Mouse (Mus musculus) layer of hippocampus, adult 9-10 months (tissue): ENCODE results near the gene Abhd14a.

ENCODE experiments used
- DNase-seq: peaks from one replicate; pipeline ENCODE4 v3.0.0; 2022; ENCODE audit warnings: low spot score

The Abhd14a gene

GRCm38 (mm10) chr9:106452351-106452750 is 4.9 kb upstream of the Abhd14a start:
- no peak for DNase-seq

- no peak for DNase-seq
Measured at GRCm38 (mm10) chr9:106451899-106452298, 4.4 kb upstream of the Abhd14a start.

- no peak for DNase-seq
Measured at GRCm38 (mm10) chr9:106451298-106451697, 3.8 kb upstream of the Abhd14a start.

- DNase-seq = no peak
Measured at GRCm38 (mm10) chr9:106450661-106451060, 3.2 kb upstream of the Abhd14a start.

GRCm38 (mm10) chr9:106449947-106450346 is 2.5 kb upstream of the Abhd14a start:
- DNase-seq = no peak

GRCm38 (mm10) chr9:106448498-106449031 is 1.1 kb upstream of the Abhd14a start:
- no peak for DNase-seq

GRCm38 (mm10) chr9:106447951-106448350 is 473 bp upstream of the Abhd14a start:
- no peak for DNase-seq

GRCm38 (mm10) chr9:106444836-106445235 is 2.6 kb downstream of the Abhd14a start:
- no peak for DNase-seq

- no peak for DNase-seq
Measured at GRCm38 (mm10) chr9:106442680-106443079, 4.8 kb downstream of the Abhd14a start.

- no peak for DNase-seq
Measured at GRCm38 (mm10) chr9:106436566-106436965, 10.9 kb downstream of the Abhd14a start.

- DNase-seq = no peak
Measured at GRCm38 (mm10) chr9:106433389-106433788, 14.1 kb downstream of the Abhd14a start.

GRCm38 (mm10) chr9:106430015-106430264 is 17.5 kb downstream of the Abhd14a start:
- DNase-seq = no peak

- peak; percentile 90 for DNase-seq
Measured at GRCm38 (mm10) chr9:106429221-106430014, 18.1 kb downstream of the Abhd14a start, which contains the start of gene Rpl29. Rpl29 (plus strand) TSS chr9:106429454.

- no peak for DNase-seq
Measured at GRCm38 (mm10) chr9:106428719-106429220, 18.7 kb downstream of the Abhd14a start.

- DNase-seq = peak; percentile 94
Measured at GRCm38 (mm10) chr9:106421865-106422160, 25.7 kb downstream of the Abhd14a start.

GRCm38 (mm10) chr9:106421033-106421864 is 26.2 kb downstream of the Abhd14a start:
- no peak for DNase-seq

GRCm38 (mm10) chr9:106420608-106421007 is 26.9 kb downstream of the Abhd14a start:
- no peak for DNase-seq

GRCm38 (mm10) chr9:106417841-106418625 is 29.4 kb downstream of the Abhd14a start:
- peak; percentile 69 for DNase-seq

- DNase-seq = no peak
Measured at GRCm38 (mm10) chr9:106416826-106417225, 30.7 kb downstream of the Abhd14a start.

- no peak for DNase-seq
Measured at GRCm38 (mm10) chr9:106413606-106414005, 33.9 kb downstream of the Abhd14a start.

GRCm38 (mm10) chr9:106412210-106412609 is 35.3 kb downstream of the Abhd14a start:
- DNase-seq = no peak

- DNase-seq = no peak
Measured at GRCm38 (mm10) chr9:106411729-106412128, 35.7 kb downstream of the Abhd14a start.
